Mouse (Mus musculus) retina, postnatal 7 days (tissue): ENCODE data around the gene Zfp799.
"Not testable (repeated sequence)": the region's sequence is repeated elsewhere in the genome, so short reads cannot be mapped to it uniquely, and the experiment has no call there.

Experiments
- DNase-seq: peaks from one replicate; pipeline ENCODE4 v3.0.0-alpha.2; 2012; ENCODE audit warnings: low read depth, low spot score

Gene Zfp799

GRCm38 (mm10) chr17:32829540-32830417, at the start of gene Zfp799:
Gene Zfp799 (minus strand): TSS chr17:32830261.
- DNase-seq = peak; percentile 68

DNA sequence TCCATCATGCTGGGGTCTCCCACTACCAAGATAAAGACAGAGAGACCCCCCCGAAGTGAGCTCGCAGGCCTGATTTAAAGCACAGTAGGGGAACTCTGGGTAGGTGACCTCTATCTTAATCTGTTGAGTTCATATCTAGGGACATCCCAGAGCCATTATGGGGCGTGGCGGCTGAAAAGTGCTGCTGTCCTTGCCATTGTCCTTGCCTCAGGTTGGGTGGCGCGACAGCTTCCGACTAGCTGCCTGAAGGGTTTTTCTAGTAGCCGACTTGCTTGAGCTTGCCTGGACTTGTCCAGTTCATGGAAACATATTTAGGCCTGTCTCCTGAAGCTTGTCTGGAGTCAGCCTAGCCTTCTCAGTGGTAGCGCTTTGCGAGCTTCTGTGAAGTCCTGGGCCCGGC, 48.7 kb upstream of the Zfp799 start:
- DNase-seq = no peak

DNA sequence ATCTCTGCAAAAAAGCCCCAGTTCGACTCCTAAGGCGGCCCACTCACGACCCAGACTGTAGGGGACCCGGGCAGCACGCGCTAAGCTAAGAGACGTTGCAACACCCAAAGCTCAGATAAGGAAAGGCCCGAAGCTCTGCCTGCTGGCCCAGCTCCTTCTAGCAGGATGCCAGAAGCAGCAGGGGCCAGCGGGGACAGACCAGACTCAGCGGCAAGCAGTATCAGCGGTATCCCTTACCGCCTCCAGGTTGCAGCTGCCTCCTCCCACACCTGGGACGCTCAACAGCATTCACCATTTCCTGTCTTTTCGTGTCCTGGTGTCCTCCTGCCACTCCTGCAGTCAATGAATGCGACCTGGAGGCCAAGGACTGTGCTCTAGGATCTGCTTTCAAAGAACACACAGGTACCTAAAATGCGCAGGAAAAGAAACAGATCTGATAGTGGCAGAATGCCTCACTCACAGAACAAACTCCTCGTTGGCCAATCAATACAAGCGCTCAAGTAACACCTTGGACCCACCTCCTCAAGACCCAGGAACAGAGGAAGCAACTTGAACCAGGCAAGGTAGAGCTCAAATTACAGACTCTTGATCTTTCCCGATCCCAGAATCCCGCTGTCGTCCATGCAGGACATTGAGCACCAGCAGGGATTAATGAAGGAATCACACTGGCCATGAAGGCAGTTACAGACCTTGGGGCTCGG, 47.6 kb upstream of the Zfp799 start:
- no peak for DNase-seq

- DNase-seq = no peak
Measured at GRCm38 (mm10) chr17:32872696-32873095, 42.6 kb upstream of the Zfp799 start.

- no peak for DNase-seq
Measured at GRCm38 (mm10) chr17:32872091-32872490, 42.0 kb upstream of the Zfp799 start.

DNA sequence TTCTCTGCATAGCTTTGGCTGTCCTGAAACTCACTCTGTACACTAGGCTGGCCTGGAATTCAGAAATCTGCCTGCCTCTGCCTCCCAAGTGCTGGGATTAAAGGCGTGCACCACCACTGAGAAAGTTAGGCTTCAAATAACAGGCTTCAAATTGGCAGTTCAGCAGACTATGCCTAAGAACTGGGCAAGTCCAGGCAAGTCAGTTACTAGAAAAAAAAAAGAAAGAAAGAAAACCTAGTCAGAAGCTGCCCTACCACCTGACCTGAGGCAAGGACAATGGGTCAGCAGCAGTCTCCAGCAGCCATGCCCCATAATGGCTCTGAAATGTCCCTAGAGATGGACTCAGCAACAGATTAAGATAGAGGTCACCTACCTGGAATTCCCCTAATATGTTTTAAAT, 41.4 kb upstream of the Zfp799 start:
- DNase-seq = no peak

- not testable (repeated sequence) for DNase-seq
Measured at GRCm38 (mm10) chr17:32867266-32867665, 37.2 kb upstream of the Zfp799 start.

GRCm38 (mm10) chr17:32856713-32857112, 26.7 kb upstream of the Zfp799 start:
- not testable (repeated sequence) for DNase-seq

GRCm38 (mm10) chr17:32851581-32851980, 21.5 kb upstream of the Zfp799 start:
- DNase-seq = no peak

- DNase-seq = no peak
Measured at GRCm38 (mm10) chr17:32841388-32841787, 11.3 kb upstream of the Zfp799 start.

DNA sequence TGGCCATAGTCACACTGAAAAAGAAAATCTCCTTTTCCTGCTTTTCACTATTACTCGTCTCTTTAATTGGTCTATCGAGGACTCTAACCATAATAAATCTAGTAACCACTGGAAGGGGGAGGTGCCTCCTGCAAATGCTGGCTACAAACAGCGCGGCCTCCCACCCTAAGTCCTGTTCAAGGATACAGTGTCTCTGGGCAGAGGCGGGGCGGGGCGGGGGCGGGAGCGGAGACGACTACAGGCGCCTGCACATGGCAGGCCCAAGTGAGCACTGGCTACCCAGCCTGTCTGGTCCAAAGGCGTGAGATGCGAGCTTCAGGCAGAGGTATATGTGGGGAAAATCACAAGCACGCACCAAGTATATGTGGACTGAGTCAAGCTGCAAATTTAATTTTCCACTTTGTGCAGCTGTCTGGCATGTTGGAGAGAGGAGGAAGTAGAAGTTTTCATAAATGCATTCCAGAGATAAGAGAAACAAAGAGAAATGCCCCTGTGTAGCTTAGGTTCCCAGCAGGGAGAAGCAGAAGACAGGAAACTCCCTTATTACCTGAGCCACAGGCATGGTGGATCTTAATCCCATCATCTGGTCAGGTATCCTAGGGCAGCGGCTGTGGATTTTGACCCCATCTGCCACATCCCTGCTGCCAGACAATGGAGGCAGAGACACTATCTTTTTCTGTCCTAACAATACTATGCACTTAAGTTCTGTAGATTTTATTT, 9.2 kb upstream of the Zfp799 start:
- DNase-seq = no peak

DNA sequence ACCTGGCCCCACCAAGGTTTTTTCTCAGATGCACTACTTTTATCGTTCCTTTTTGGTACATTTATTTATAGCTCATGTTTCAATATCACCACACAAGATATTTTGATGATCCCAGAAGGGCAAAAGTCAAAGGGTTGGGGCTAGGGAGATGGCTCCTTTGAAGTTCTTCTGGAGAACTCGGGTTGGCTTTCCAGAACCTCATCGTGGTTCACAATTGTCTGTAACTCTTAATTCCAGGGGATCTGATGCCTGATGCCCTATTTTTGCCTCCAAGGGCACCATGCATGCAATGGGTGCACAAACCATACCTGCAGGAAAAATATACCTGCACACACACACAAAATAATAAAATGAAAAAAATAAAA, 339 bp upstream of the Zfp799 start:
- DNase-seq = no peak

DNA sequence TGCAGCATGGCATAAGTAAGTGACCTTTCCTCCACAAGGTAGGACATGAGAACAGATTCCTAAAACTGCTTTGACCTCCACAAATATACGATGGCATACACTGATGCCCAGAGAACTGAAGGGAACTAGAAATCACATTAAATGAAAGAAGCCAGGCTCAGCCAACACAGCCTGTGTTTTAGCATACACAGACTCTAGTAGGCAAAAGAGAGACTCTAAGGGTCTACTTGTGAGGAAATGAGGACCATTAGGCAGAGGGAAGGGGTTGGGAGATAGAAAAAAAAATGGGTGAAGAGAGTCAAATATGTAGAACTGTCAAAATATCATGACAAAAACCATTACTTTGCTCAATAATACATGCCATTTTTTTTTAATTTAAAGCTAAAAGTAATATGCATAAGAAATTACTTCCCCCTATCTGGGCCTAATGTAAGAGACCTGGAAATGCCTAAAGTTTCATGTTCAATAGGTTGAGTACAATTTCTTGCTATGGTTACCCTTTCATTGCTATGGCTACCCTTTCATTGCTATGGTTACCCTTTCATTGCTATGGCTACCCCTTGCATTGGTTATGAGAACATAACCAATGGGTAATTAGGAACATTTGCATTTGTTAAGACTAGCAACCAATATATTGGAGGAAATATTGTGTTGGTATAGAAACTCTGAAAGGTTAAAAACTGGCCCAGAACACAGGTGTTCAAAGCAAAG, 13.8 kb downstream of the Zfp799 start:
- DNase-seq = no peak

GRCm38 (mm10) chr17:32814136-32814535, 15.9 kb downstream of the Zfp799 start:
- DNase-seq = no peak

- no peak for DNase-seq
Measured at GRCm38 (mm10) chr17:32810648-32811047, 19.4 kb downstream of the Zfp799 start.

DNA sequence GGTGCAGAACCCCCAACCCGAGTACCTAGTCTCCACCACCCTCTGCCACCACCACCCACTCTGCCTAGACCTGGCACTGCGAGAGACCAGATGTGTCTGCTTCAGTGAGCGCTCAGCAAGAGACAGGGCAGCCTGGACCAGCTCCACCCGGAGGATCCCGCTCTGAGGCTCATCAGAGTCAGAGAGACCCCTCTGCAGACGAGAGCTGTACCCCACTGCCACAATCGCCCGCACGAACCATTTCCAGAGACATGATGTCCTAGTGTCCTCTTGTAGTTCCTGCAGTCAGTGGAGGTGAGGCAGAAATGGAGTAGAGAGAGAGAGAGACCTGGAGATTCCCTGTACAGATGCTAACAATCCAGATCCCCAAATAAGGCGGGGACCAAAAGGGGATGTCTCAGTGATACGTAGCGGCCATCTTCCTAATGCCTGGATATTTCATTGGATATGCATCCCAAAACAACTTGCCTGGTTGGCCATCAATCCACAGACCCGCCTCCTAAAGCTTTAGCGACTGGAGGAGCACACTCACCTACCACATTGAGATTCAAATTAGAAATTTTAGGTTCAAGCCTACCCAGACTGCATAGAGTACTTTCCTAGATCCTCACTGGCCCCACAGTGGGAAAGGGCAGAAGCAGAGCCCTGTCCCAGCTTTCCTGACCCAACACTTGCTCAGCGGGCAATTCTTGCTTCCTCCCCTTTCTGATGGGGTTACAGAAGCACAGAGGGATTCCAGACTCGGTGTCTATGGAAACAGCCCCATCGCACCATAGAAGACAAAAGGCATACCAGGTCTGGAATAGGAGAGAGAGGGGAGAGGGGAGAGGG, 20.3 kb downstream of the Zfp799 start, which contains the start of gene Zfp811:
Gene Zfp811 (minus strand): TSS at position 388 of the 831 bp plus-strand sequence.
- peak; percentile 46 for DNase-seq

DNA sequence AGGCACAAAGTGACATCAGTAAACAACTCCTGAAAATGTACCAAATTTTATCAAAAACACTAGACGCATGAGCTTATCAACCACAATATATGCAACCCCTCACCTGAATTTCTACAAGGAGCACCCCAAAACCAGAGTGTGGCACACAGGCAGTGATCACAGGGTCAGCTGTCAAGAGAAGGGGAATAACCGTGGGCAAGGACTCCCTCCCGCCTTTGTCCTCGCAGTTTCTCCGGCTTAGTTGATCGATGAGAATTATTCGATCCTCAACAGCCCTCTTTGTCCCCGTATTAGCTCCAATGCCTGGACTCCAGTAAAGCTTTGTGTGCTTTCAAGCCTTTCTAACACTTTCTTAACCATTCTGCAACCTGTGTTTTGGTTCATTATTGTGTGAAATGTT, 21.1 kb downstream of the Zfp799 start:
- DNase-seq = no peak

DNA sequence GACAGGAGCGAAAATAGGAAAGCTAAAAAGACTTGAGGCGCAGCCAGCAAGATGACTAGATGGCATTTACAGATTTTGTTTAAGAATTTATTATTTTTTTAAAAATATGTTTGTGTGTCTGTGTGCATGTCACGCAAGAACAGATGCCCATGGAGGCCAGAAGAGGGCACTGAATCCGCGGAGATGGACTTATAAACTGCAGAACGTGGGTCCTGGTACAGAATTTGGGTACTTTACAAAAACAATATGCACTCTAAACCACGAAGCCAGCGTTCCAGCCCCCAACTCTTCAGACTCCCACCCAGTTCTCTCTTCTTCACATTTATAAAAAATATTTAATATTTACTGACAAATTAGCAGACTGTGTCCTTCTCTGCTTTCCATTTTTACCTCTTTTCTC, 40.8 kb downstream of the Zfp799 start:
- DNase-seq = no peak

GRCm38 (mm10) chr17:32788576-32788975, 41.5 kb downstream of the Zfp799 start:
- DNase-seq = no peak

GRCm38 (mm10) chr17:32788094-32788559, 41.9 kb downstream of the Zfp799 start, which contains the start of gene Zfp871:
Gene Zfp871 (minus strand): TSS chr17:32788287.
- peak; percentile 83 for DNase-seq
